Mouse (Mus musculus) C2C12 (cell line): ENCODE measurements around the gene P2ry1. TPM values are rescaled to one million over a fixed set of nuclear protein-coding genes. Genes with fewer than 3 reads are reported as not detected.

Experiments used
- H3K27me3 ChIP-seq: one replicate; pipeline ENCODE4 v1.6.1; 2011; ENCODE audit not compliant: control insufficient read depth, insufficient read depth, insufficient read length
- H3K36me3 ChIP-seq: one replicate; pipeline ENCODE4 v1.6.1; 2011; ENCODE audit not compliant: control insufficient read depth, insufficient read depth
- H3K4me3 ChIP-seq: one replicate; pipeline ENCODE4 v1.5.1; 2011; ENCODE audit warnings: mild to moderate bottlenecking, control low read depth; ENCODE audit not compliant: poor library complexity, insufficient read depth, severe bottlenecking
- H3K79me2 ChIP-seq: one replicate; pipeline ENCODE4 v1.6.1; 2011; ENCODE audit not compliant: control insufficient read depth, insufficient read depth
- H3K79me3 ChIP-seq: one replicate; pipeline ENCODE4 v1.6.1; 2011; ENCODE audit warnings: low read depth, control low read depth
- H3ac ChIP-seq: one replicate; pipeline ENCODE3; 2011; ENCODE audit warnings: low read depth; ENCODE audit not compliant: control insufficient read depth, insufficient read length
- CEBPB ChIP-seq: IDR thresholded peaks from one replicate; pipeline ENCODE4 v1.6.1; 2011; ENCODE audit warnings: low read depth, mild to moderate bottlenecking, control low read depth, moderate library complexity
- CTCF ChIP-seq: IDR thresholded peaks from one replicate; pipeline ENCODE4 v1.5.1; 2011; ENCODE audit not compliant: control insufficient read depth, insufficient read depth, insufficient read length
- FOSL1 ChIP-seq: IDR thresholded peaks from one replicate; pipeline ENCODE4 v1.8.0; 2011; ENCODE audit warnings: mild to moderate bottlenecking, low read length; ENCODE audit not compliant: poor library complexity, insufficient read depth, severe bottlenecking
- MAX ChIP-seq: IDR thresholded peaks from one replicate; pipeline ENCODE4 v1.6.1; 2011; ENCODE audit warnings: mild to moderate bottlenecking, control low read depth
- MYOD1 ChIP-seq: IDR thresholded peaks from one replicate; pipeline ENCODE4 v1.6.1; 2011; ENCODE audit warnings: low read depth; ENCODE audit not compliant: control insufficient read depth, insufficient read length
- MYOG ChIP-seq: IDR thresholded peaks from one replicate; pipeline ENCODE4 v1.6.1; 2011; ENCODE audit not compliant: control insufficient read depth, insufficient read length; ENCODE audit errors: extremely low read depth
- USF1 ChIP-seq: IDR thresholded peaks from one replicate; pipeline ENCODE4 v1.6.1; 2011; ENCODE audit warnings: low read depth, mild to moderate bottlenecking, control low read depth, moderate library complexity
- polyA plus RNA-seq: library from polyadenylated mRNA; unstranded; fragments of >200 nt; fragmentation: generic; extraction: Trizol; gene quantifications from one replicate; pipeline ENCODE4 v1.2.1, GENCODE M21; 2012; ENCODE audit warnings: missing spikeins

The P2ry1 gene
- polyA plus RNA-seq, 1 experiment: 0.04 TPM

DNA sequence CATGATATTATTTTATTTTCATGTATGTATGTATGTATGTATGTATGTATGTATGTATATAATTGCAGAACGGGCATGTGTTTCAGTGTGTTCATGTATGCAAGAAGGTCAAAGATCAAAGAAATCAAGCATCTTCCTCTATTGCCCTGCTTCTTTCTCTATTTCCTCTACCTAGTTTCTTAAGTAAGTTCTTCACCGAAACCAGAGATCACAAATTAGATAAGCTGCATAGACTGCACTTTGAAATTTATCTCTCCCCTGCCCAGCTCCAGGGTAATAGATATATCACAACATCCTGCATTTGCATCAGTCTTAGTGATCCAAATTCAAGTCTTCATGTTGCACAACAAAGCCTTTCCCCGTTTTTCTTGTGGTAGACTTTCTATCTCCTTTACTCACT, 20.5 kb upstream of the P2ry1 start:
- no peaks in the 10 kb centered on the region for H3K27me3 ChIP-seq
- no peak for TF ChIP-seq USF1
- TF ChIP-seq MYOD1: no peak
- TF ChIP-seq FOSL1: no peak
- no peak for TF ChIP-seq CEBPB
- TF ChIP-seq MYOG: no peak
- TF ChIP-seq CTCF: no peak
- no peak for TF ChIP-seq MAX
- H3ac ChIP-seq: no peak overlapping the region
- no peaks in the 10 kb centered on the region for H3K36me3 ChIP-seq
- H3K79me2 ChIP-seq: no peaks in the 10 kb centered on the region
- no peak overlapping the region for H3K4me3 ChIP-seq
- H3K79me3 ChIP-seq: no peaks in the 10 kb centered on the region

DNA sequence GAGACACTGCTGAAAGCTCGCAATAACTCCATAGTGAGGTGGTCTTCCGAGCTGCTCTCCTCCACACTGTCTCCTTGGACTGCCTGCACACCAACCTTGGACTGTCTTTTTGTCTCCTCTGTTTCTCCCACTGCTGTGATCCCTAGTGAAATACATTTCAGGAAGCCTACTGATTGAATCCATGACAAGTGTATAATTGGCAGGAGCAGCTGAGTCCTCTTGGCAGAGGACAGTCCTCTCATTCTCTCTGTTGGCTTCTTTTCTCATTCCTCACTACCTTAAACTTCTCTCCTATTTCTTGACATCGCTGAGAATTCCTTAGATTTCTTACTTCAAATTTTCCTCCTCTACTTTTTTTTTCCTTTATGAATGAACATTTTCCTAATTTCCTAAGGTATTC, 4.5 kb upstream of the P2ry1 start:
- H3K79me2 ChIP-seq: no peaks in the 10 kb centered on the region
- no peaks in the 10 kb centered on the region for H3K79me3 ChIP-seq
- TF ChIP-seq CTCF (no peak), MYOD1 (no peak), USF1 (no peak), MYOG (no peak), MAX (no peak), FOSL1 (no peak), CEBPB (no peak)
- peaks cover 1% of the 10 kb centered on the region for H3K27me3 ChIP-seq
- H3K4me3 ChIP-seq: no peak overlapping the region
- H3ac ChIP-seq: no peak overlapping the region
- no peaks in the 10 kb centered on the region for H3K36me3 ChIP-seq

GRCm38 (mm10) chr3:60999715-61000114, 2.9 kb upstream of the P2ry1 start:
- Histone ChIP-seq H3K79me3 (no peaks in the 10 kb centered on the region), H3K36me3 (no peaks in the 10 kb centered on the region), H3K4me3 (no peak overlapping the region), H3ac (no peak overlapping the region), H3K27me3 (peaks cover 12% of the 10 kb centered on the region), H3K79me2 (no peaks in the 10 kb centered on the region)
- TF ChIP-seq MYOD1 (no peak), CTCF (no peak), MYOG (no peak)

GRCm38 (mm10) chr3:61000747-61001146, 1.8 kb upstream of the P2ry1 start:
- TF ChIP-seq CTCF: no peak
- TF ChIP-seq CEBPB: no peak
- no peak for TF ChIP-seq MYOG
- no peak for TF ChIP-seq USF1
- no peak for TF ChIP-seq MYOD1
- no peak for TF ChIP-seq FOSL1
- TF ChIP-seq MAX: no peak
- Histone ChIP-seq H3K4me3 (no peak overlapping the region), H3K79me3 (no peaks in the 10 kb centered on the region), H3ac (no peak overlapping the region), H3K36me3 (no peaks in the 10 kb centered on the region), H3K27me3 (peaks cover 12% of the 10 kb centered on the region), H3K79me2 (no peaks in the 10 kb centered on the region)

- H3K27me3 ChIP-seq: peaks cover 12% of the 10 kb centered on the region
- H3ac ChIP-seq: no peak overlapping the region
- no peaks in the 10 kb centered on the region for H3K79me3 ChIP-seq
- no peak for TF ChIP-seq MYOD1
- no peak for TF ChIP-seq MYOG
- TF ChIP-seq MAX: no peak
- no peak for TF ChIP-seq FOSL1
- TF ChIP-seq CEBPB: no peak
- TF ChIP-seq USF1: no peak
- TF ChIP-seq CTCF: no peak
- no peaks in the 10 kb centered on the region for H3K79me2 ChIP-seq
- no peaks in the 10 kb centered on the region for H3K36me3 ChIP-seq
- no peak overlapping the region for H3K4me3 ChIP-seq
These were observed 576 bp upstream of the P2ry1 start for GRCm38 (mm10) chr3:61001852-61002586.

DNA sequence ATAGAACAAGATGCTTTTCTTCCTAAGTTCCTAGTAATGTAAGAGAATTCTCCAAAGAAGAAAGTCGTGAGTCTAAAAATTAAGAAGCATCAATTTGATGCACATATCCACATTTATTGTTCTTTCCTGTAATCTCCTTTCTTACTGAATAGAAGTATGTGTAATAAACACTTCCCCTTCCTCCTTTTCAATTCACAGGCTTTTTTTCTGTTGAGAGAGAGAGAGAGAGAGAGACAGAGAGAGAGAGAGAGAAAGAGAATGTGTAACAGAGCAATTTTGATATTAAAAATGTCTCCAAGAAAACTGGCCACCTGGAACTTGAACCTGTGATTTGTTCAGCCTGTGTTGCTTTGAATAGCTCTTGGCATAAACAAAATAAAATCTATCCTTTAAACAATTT, 2.0 kb downstream of the P2ry1 start:
- Histone ChIP-seq H3K36me3 (no peaks in the 10 kb centered on the region), H3K27me3 (peaks cover 12% of the 10 kb centered on the region), H3K4me3 (no peak overlapping the region), H3K79me3 (no peaks in the 10 kb centered on the region), H3K79me2 (no peaks in the 10 kb centered on the region), H3ac (no peak overlapping the region)
- TF ChIP-seq CEBPB: no peak
- no peak for TF ChIP-seq MYOD1
- TF ChIP-seq CTCF: no peak
- no peak for TF ChIP-seq USF1
- no peak for TF ChIP-seq FOSL1
- TF ChIP-seq MAX: no peak
- TF ChIP-seq MYOG: no peak
